Mouse (Mus musculus): ENCODE data around the gene Acer2.

GRCm38 (mm10) chr4:86897411-86897810 is 23.2 kb downstream of the Acer2 start:
- TF ChIP-seq CTCF (IDR thresholded peaks at IDR 0.05; ENCODE audit: insufficient read depth, low read length) (no peak), POLR2A (IDR thresholded peaks at IDR 0.05; ENCODE audit: borderline replicate concordance, extremely low read depth, low read depth, low read length) (no peak)

All from lung, adult 2 months (tissue).